Mouse (Mus musculus) CH12.LX (cell line): ENCODE data around the gene Zfp628.

Experiments
- NRF1 ChIP-seq: IDR thresholded peaks from 2 replicates; pipeline ENCODE4 v1.6.1; 2014; ENCODE audit warnings: low read depth, mild to moderate bottlenecking, inconsistent platforms, low read length, improper control_type of control experiment, moderate library complexity
- POLR2A ChIP-seq: IDR thresholded peaks from 2 replicates; pipeline ENCODE4 v1.6.1; 2011; ENCODE audit warnings: low read depth, mild to moderate bottlenecking, improper control_type of control experiment, low read length
- ZKSCAN1 ChIP-seq: IDR thresholded peaks from 2 replicates; pipeline ENCODE4 v1.6.1; 2012; ENCODE audit warnings: low read depth, inconsistent platforms, low read length, improper control_type of control experiment, borderline replicate concordance

DNA sequence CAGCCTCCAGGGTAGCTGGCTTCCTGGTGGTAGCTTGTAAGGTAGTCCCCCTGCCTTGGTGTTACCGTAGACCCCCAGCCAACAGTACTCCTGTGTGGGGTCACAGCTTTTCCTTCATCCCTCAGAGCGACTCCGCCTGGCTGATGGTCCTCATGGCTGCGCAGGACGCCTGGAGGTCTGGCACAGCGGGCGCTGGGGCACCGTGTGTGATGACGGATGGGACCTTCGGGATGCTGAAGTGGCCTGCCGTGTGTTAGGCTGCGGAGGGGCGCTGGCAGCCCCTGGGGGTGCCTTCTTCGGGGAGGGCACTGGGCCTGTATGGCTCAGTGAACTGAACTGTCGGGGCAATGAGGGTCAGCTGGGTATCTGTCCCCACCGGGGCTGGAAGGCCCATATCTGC is 11.8 kb downstream of the Zfp628 start:
- no peak for TF ChIP-seq POLR2A
- no peak for TF ChIP-seq NRF1
- TF ChIP-seq ZKSCAN1, result no peak
